Mouse (Mus musculus) liver, adult 2 months (tissue): Measurements from ENCODE around the gene Il13. TPM values are rescaled to one million over a fixed set of nuclear protein-coding genes. Genes with fewer than 3 reads are reported as not detected.

Experiments
- DNase-seq: peaks from one replicate; pipeline ENCODE4 v3.0.0-alpha.2; 2011; ENCODE audit warnings: low read depth, low spot score; ENCODE audit errors: extremely low read depth
- H3K27ac ChIP-seq: fragments of 200-500 bp; replicated peaks from 2 replicates; pipeline ENCODE4 v1.5.1; 2012; ENCODE audit warnings: low read depth, mild to moderate bottlenecking, control low read depth, inconsistent platforms, low read length; ENCODE audit not compliant: insufficient read depth
- H3K27me3 ChIP-seq: fragments of 200-500 bp; 2 replicates; pipeline ENCODE4 v1.6.1; 2012; ENCODE audit warnings: mild to moderate bottlenecking, moderate library complexity, low read length, inconsistent platforms; ENCODE audit not compliant: control insufficient read depth, insufficient read depth
- H3K36me3 ChIP-seq: fragments of 200-500 bp; 2 replicates; pipeline ENCODE4 v1.6.1; 2012; ENCODE audit warnings: low read length, inconsistent platforms; ENCODE audit not compliant: control insufficient read depth, insufficient read depth
- H3K4me1 ChIP-seq: fragments of 200-500 bp; 2 replicates; pipeline ENCODE4 v1.6.1; 2011; ENCODE audit warnings: low read length; ENCODE audit not compliant: control insufficient read depth, insufficient read depth
- H3K4me3 ChIP-seq: fragments of 200-500 bp; 2 replicates; pipeline ENCODE4 v1.5.1; 2011; ENCODE audit warnings: low read depth, mild to moderate bottlenecking, control low read depth, low read length, moderate library complexity; ENCODE audit not compliant: insufficient read depth
- H3K79me2 ChIP-seq: fragments of 200-500 bp; 2 replicates; pipeline ENCODE4 v1.6.1; 2012; ENCODE audit warnings: inconsistent platforms, mild to moderate bottlenecking, low read length, moderate library complexity; ENCODE audit not compliant: control insufficient read depth, insufficient read depth
- H3K9ac ChIP-seq: fragments of 200-500 bp; 2 replicates; pipeline ENCODE4 v1.6.1; 2012; ENCODE audit warnings: low read depth, mild to moderate bottlenecking, control low read depth, inconsistent platforms, low read length
- CTCF ChIP-seq: fragments of 200-500 bp; IDR thresholded peaks from 2 replicates; pipeline ENCODE4 v1.5.1; 2011; ENCODE audit warnings: low read depth, low read length, control low read depth
- POLR2A ChIP-seq: fragments of 200-500 bp; IDR thresholded peaks from 2 replicates; pipeline ENCODE4 v1.6.1; 2011; ENCODE audit warnings: low read length, control low read depth; ENCODE audit not compliant: insufficient read depth; ENCODE audit errors: extremely low read depth
- WGBS: fragments of 180-500 bp; shearing (Covaris S2); methylation state at CpG from one replicate; pipeline ENCODE4 v1.1.7; 2018; 5-methylcytosine and 5-hydroxymethylcytosine counted together
- polyA plus RNA-seq: library from polyadenylated mRNA; depleted of rRNA; stranded (reverse); fragments of >200 nt; gene quantifications from 2 replicates; pipeline ENCODE4 v1.2.3, GENCODE M21; 2012
- total RNA-seq: library from RNA; depleted of rRNA; stranded (reverse); fragments of >200 nt; gene quantifications from 2 replicates; pipeline ENCODE4 v1.2.3, GENCODE M21; 2014

Il13 gene
- total and polyA plus RNA-seq, 2 experiments: not detected

- TF ChIP-seq CTCF (no peak), POLR2A (no peak)
- H3K4me3 ChIP-seq: no peak overlapping the region
- no peak for DNase-seq
- no peaks in the 10 kb centered on the region for H3K36me3 ChIP-seq
- no peaks in the 10 kb centered on the region for H3K27me3 ChIP-seq
- WGBS: 85% methylated on average over 17 of the region's 17 CpGs
- no peaks in the 10 kb centered on the region for H3K4me1 ChIP-seq
- no peak overlapping the region for H3K9ac ChIP-seq
- H3K79me2 ChIP-seq: no peaks in the 10 kb centered on the region
- no peak overlapping the region for H3K27ac ChIP-seq
These were observed 7.6 kb downstream of the Il13 start for GRCm38 (mm10) chr11:53626802-53627373.

- DNase-seq: no peak
- Histone ChIP-seq H3K79me2 (no peaks in the 10 kb centered on the region), H3K9ac (no peak overlapping the region), H3K27ac (no peak overlapping the region), H3K27me3 (no peaks in the 10 kb centered on the region), H3K36me3 (no peaks in the 10 kb centered on the region), H3K4me3 (no peak overlapping the region), H3K4me1 (no peaks in the 10 kb centered on the region)
- TF ChIP-seq CTCF (no peak), POLR2A (no peak)
- WGBS: 93% methylated on average over 2 of the region's 2 CpGs
These were observed 10.4 kb downstream of the Il13 start for GRCm38 (mm10) chr11:53624124-53624523.

- Histone ChIP-seq H3K36me3 (no peaks in the 10 kb centered on the region), H3K4me1 (no peaks in the 10 kb centered on the region), H3K27me3 (no peaks in the 10 kb centered on the region), H3K4me3 (no peak overlapping the region), H3K79me2 (no peaks in the 10 kb centered on the region), H3K27ac (no peak overlapping the region), H3K9ac (no peak overlapping the region)
- no peak for TF ChIP-seq CTCF
- TF ChIP-seq POLR2A: no peak
- 83% methylated on average over 9 of the region's 9 CpGs for WGBS
- no peak for DNase-seq
These were observed 10.9 kb downstream of the Il13 start for GRCm38 (mm10) chr11:53623573-53623972.

- Histone ChIP-seq H3K27me3 (no peaks in the 10 kb centered on the region), H3K27ac (no peak overlapping the region), H3K36me3 (no peaks in the 10 kb centered on the region), H3K4me3 (no peak overlapping the region), H3K4me1 (no peaks in the 10 kb centered on the region), H3K79me2 (no peaks in the 10 kb centered on the region), H3K9ac (no peak overlapping the region)
- no peak for TF ChIP-seq POLR2A
- no peak for TF ChIP-seq CTCF
- DNase-seq: no peak
- WGBS: 86% methylated on average over 6 of the region's 6 CpGs
These were observed 12.1 kb downstream of the Il13 start for GRCm38 (mm10) chr11:53622440-53622806.

GRCm38 (mm10) chr11:53621582-53622439 lies 12.7 kb downstream of the Il13 start:
- H3K4me1 ChIP-seq: no peaks in the 10 kb centered on the region
- 90% methylated on average over 11 of the region's 11 CpGs for WGBS

GRCm38 (mm10) chr11:53620094-53620493 lies 14.4 kb downstream of the Il13 start:
- no peaks in the 10 kb centered on the region for H3K79me2 ChIP-seq
- H3K36me3 ChIP-seq: no peaks in the 10 kb centered on the region
- H3K4me3 ChIP-seq: no peak overlapping the region
- 88% methylated on average over 4 of the region's 4 CpGs for WGBS
- no peak for DNase-seq
- no peak overlapping the region for H3K27ac ChIP-seq
- no peaks in the 10 kb centered on the region for H3K27me3 ChIP-seq
- H3K4me1 ChIP-seq: no peaks in the 10 kb centered on the region
- TF ChIP-seq CTCF (no peak), POLR2A (no peak)
- no peak overlapping the region for H3K9ac ChIP-seq

More at GRCm38 (mm10) chr11:53621582-53622439, 12.7 kb downstream of the Il13 start:
- Histone ChIP-seq H3K27ac (no peak overlapping the region), H3K9ac (no peak overlapping the region), H3K36me3 (no peaks in the 10 kb centered on the region), H3K27me3 (no peaks in the 10 kb centered on the region), H3K4me3 (no peak overlapping the region), H3K79me2 (no peaks in the 10 kb centered on the region)
- TF ChIP-seq POLR2A: no peak
- no peak for DNase-seq
